Mouse (Mus musculus) MEL (cell line): ENCODE results near the gene Usp19. TPM values are rescaled to one million over a fixed set of nuclear protein-coding genes. Genes with fewer than 3 reads are reported as not detected.

Experiments used
- DNase-seq: peaks from one replicate; pipeline ENCODE4 v3.0.0; 2011; ENCODE audit warnings: low read depth, low spot score
- H3K27ac ChIP-seq: 2 replicates; pipeline ENCODE4 v1.5.1; 2012; ENCODE audit warnings: low read depth, mild to moderate bottlenecking, control low read depth, low read length, moderate library complexity; ENCODE audit not compliant: control insufficient read depth
- H3K27me3 ChIP-seq, 2 experiments: fragments of 150-350 bp in 1 of 2; sonication (generic) in 1 of 2; 2 replicates each; pipeline ENCODE4 v1.6.1; 2012; ENCODE audit warnings: low read length in 2 of 2, mild to moderate bottlenecking in 2 of 2, improper control_type of control experiment in 1 of 2, moderate library complexity in 1 of 2; ENCODE audit not compliant: insufficient read depth in 2 of 2, control insufficient read depth in 1 of 2
- H3K36me3 ChIP-seq, 2 experiments: 2 replicates each; pipeline ENCODE4 v1.6.1; 2012 to 2014; ENCODE audit warnings: low read length in 2 of 2, improper control_type of control experiment in 1 of 2, inconsistent platforms in 1 of 2, mild to moderate bottlenecking in 1 of 2; ENCODE audit not compliant: insufficient read depth in 2 of 2, control insufficient read depth in 1 of 2
- H3K4me1 ChIP-seq, 2 experiments: fragments of 150-350 bp in 1 of 2; sonication (generic) in 1 of 2; 2 replicates each; pipeline ENCODE4 v1.6.1; 2012; ENCODE audit warnings: low read length in 2 of 2, improper control_type of control experiment in 1 of 2, mild to moderate bottlenecking in 1 of 2; ENCODE audit not compliant: insufficient read depth in 2 of 2, control insufficient read depth in 1 of 2
- H3K4me3 ChIP-seq, 2 experiments: fragments of 150-350 bp in 1 of 2; sonication (generic) in 1 of 2; 2 replicates each; pipeline ENCODE4 v1.5.1; 2012; ENCODE audit warnings: low read depth in 2 of 2, low read length in 2 of 2, mild to moderate bottlenecking in 2 of 2, moderate library complexity in 2 of 2, control low read depth in 1 of 2, improper control_type of control experiment in 1 of 2; ENCODE audit not compliant: control insufficient read depth in 1 of 2, insufficient read depth in 1 of 2
- H3K79me2 ChIP-seq: 2 replicates; pipeline ENCODE4 v1.6.1; 2012; ENCODE audit warnings: mild to moderate bottlenecking, low read length, moderate library complexity; ENCODE audit not compliant: control insufficient read depth, poor library complexity, insufficient read depth
- H3K9ac ChIP-seq: 2 replicates; pipeline ENCODE4 v1.6.1; 2012; ENCODE audit warnings: low read depth, mild to moderate bottlenecking, control low read depth, low read length, moderate library complexity; ENCODE audit not compliant: control insufficient read depth, poor library complexity, severe bottlenecking
- H3K9me3 ChIP-seq: fragments of 150-350 bp; sonication (generic); replicated peaks from 2 replicates; pipeline ENCODE4 v1.6.1; 2012; ENCODE audit warnings: mild to moderate bottlenecking, low read length, improper control_type of control experiment, moderate library complexity; ENCODE audit not compliant: insufficient read depth
- CHD2 ChIP-seq: IDR thresholded peaks from 2 replicates; pipeline ENCODE4 v1.6.1; 2011; ENCODE audit warnings: low read length, improper control_type of control experiment
- CTCF ChIP-seq, 3 experiments: IDR thresholded peaks in 2 of 3; conservative IDR thresholded peaks in 1 of 3; 2 replicates each; pipeline ENCODE4 v1.5.1; 2011 to 2012; ENCODE audit warnings: low read length in 3 of 3, low read depth in 2 of 3, mild to moderate bottlenecking in 2 of 3, improper control_type of control experiment in 1 of 3, inconsistent platforms in 1 of 3, mixed read lengths in 1 of 3, moderate library complexity in 1 of 3; ENCODE audit not compliant: control insufficient read depth in 1 of 3, insufficient read depth in 1 of 3, poor library complexity in 1 of 3, severe bottlenecking in 1 of 3
- E2F4 ChIP-seq: IDR thresholded peaks from 2 replicates; pipeline ENCODE4 v1.6.1; 2011; ENCODE audit warnings: low read depth, low read length, improper control_type of control experiment, borderline replicate concordance
- ETS1 ChIP-seq: IDR thresholded peaks from 2 replicates; pipeline ENCODE4 v1.6.1; 2012; ENCODE audit warnings: low read depth, mild to moderate bottlenecking, inconsistent platforms, low read length, improper control_type of control experiment, moderate library complexity
- GABPA ChIP-seq: IDR thresholded peaks from 2 replicates; pipeline ENCODE4 v1.6.1; 2012; ENCODE audit warnings: low read depth, mild to moderate bottlenecking, inconsistent platforms, low read length, improper control_type of control experiment, moderate library complexity
- GATA1 ChIP-seq: IDR thresholded peaks from 2 replicates; pipeline ENCODE4 v1.6.1; 2011; ENCODE audit warnings: low read depth, low read length, improper control_type of control experiment
- JUND ChIP-seq: IDR thresholded peaks from 2 replicates; pipeline ENCODE4 v1.6.1; 2011; ENCODE audit warnings: low read depth, mild to moderate bottlenecking, improper control_type of control experiment, low read length
- MAFK ChIP-seq: IDR thresholded peaks from 2 replicates; pipeline ENCODE4 v1.6.1; 2011; ENCODE audit warnings: low read depth, mild to moderate bottlenecking, low read length, improper control_type of control experiment, borderline replicate concordance
- MAX ChIP-seq: IDR thresholded peaks from 2 replicates; pipeline ENCODE4 v1.6.1; 2011; ENCODE audit warnings: low read length, improper control_type of control experiment
- MEF2A ChIP-seq: IDR thresholded peaks from 2 replicates; pipeline ENCODE4 v1.6.1; 2014; ENCODE audit warnings: low read depth, mild to moderate bottlenecking, inconsistent platforms, low read length, improper control_type of control experiment; ENCODE audit not compliant: poor library complexity, insufficient replicate concordance, severe bottlenecking; ENCODE audit errors: extremely low read depth
- MXI1 ChIP-seq: IDR thresholded peaks from 2 replicates; pipeline ENCODE4 v1.6.1; 2011; ENCODE audit warnings: mild to moderate bottlenecking, low read depth, low read length, improper control_type of control experiment
- MYB ChIP-seq: IDR thresholded peaks from 2 replicates; pipeline ENCODE4 v1.6.1; 2011; ENCODE audit warnings: mild to moderate bottlenecking, low read depth, low read length, improper control_type of control experiment
- NRF1 ChIP-seq: IDR thresholded peaks from 2 replicates; pipeline ENCODE4 v1.6.1; 2014; ENCODE audit warnings: low read depth, mild to moderate bottlenecking, inconsistent platforms, low read length, improper control_type of control experiment, moderate library complexity; ENCODE audit not compliant: poor library complexity, insufficient read depth, severe bottlenecking
- POLR2A ChIP-seq, 2 experiments: IDR thresholded peaks; 2 replicates each; pipeline ENCODE4 v1.6.1; 2011 to 2012; ENCODE audit warnings: low read length in 2 of 2, mild to moderate bottlenecking in 2 of 2, control low read depth in 1 of 2, improper control_type of control experiment in 1 of 2, low read depth in 1 of 2, moderate library complexity in 1 of 2; ENCODE audit not compliant: control insufficient read depth in 1 of 2, insufficient read depth in 1 of 2, poor library complexity in 1 of 2
- RCOR1 ChIP-seq: IDR thresholded peaks from 2 replicates; pipeline ENCODE4 v1.6.1; 2012; ENCODE audit warnings: low read depth, mild to moderate bottlenecking, inconsistent platforms, low read length, improper control_type of control experiment
- SIN3A ChIP-seq: IDR thresholded peaks from 2 replicates; pipeline ENCODE4 v1.6.1; 2012; ENCODE audit warnings: low read length, improper control_type of control experiment, inconsistent platforms
- USF1 ChIP-seq: IDR thresholded peaks from 2 replicates; pipeline ENCODE4 v1.6.1; 2014; ENCODE audit warnings: low read depth, mild to moderate bottlenecking, inconsistent platforms, low read length, improper control_type of control experiment, moderate library complexity
- ZNF384 ChIP-seq: IDR thresholded peaks from 2 replicates; pipeline ENCODE4 v1.6.1; 2012; ENCODE audit warnings: low read depth, mild to moderate bottlenecking, inconsistent platforms, low read length, improper control_type of control experiment
- polyA plus RNA-seq, 2 experiments: library from polyadenylated mRNA; stranded (reverse) in 1 of 2; unstranded in 1 of 2; fragments of >175 nt in 1 of 2; fragments of >200 nt in 1 of 2; gene quantifications; 2 replicates each; pipeline versions ENCODE4 v1.2.1 to v1.2.4; 2012; ENCODE audit warnings: low replicate concordance in 2 of 2, low read depth in 1 of 2; ENCODE audit not compliant: insufficient read length in 2 of 2, insufficient read depth in 1 of 2, missing spikeins in 1 of 2
- total RNA-seq: library from RNA; depleted of rRNA; stranded (reverse); fragments of 300-350 nt; gene quantifications from 2 replicates; pipeline ENCODE4 v1.2.3, GENCODE M21; 2012

The Usp19 gene
- total and polyA plus RNA-seq, 3 experiments = 76.1 to 162 TPM; not detected in 1

DNA sequence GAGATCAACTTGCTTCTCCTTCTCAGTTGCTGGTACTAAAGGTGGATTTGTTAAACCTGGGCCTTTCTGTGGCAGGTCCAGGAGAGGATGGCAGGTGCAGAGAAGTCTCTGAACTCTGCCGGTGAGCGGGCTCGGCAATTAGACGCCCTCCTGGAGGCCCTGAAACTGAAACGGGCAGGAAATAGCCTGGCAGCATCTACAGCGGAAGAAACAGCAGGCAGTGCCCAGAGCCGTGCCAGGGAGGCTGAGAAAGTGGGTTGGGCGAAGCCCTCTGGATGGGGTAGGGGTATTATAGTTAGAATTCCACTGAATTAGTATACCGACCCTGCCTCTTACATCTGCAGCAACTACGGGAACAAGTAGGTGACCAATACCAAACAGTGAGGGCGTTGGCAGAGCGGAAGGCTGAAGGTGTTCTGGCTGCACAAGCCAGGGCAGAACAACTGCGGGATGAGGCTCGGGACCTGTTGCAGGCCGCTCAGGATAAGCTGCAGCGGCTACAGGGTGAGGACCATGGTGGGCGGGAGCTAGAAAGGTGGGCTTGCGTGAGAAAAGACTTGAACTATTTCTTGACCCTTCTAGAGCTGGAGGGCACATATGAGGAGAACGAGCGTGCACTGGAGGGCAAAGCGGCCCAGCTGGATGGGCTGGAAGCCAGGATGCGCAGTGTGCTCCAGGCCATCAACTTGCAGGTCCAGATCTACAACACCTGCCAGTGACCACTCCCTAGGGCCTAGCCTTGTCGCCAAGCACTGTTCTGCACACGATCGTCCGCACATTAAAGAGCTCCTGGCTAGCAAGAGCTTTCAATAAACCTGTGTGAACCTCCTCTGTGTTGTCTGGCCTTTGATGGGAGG is 472 bp upstream of the Usp19 start:
- peaks cover 5 to 14% of the 10 kb centered on the region in 2 experiments; a peak in 3 of 4 replicates for H3K36me3 ChIP-seq
- peaks cover 4 to 9% of the 10 kb centered on the region in 2 experiments for H3K4me1 ChIP-seq
- H3K4me3 ChIP-seq = peak overlapping the region; percentile 92 to 93
- no peaks in the 10 kb centered on the region for H3K9me3 ChIP-seq
- DNase-seq = no peak
- no peaks in the 10 kb centered on the region for H3K27me3 ChIP-seq
- peak overlapping the region; percentile 95 for H3K9ac ChIP-seq
- H3K79me2 ChIP-seq = peaks cover 23% of the 10 kb centered on the region
- H3K27ac ChIP-seq = peak overlapping the region; percentile 91
- TF ChIP-seq ETS1 (no peak), JUND (no peak), GABPA (no peak), MYB (no peak), ZNF384 (no peak), POLR2A (IDR thresholded peaks at IDR 0.05; ENCODE audit: control insufficient read depth in 1 of 2, insufficient read depth in 1 of 2, low read depth in 1 of 2, low read length in 2 of 2, poor library complexity in 1 of 2) (no peak; a peak in 1 of 4 replicates), CTCF (IDR thresholded peaks at IDR 0.05 in 2 of 3, conservative IDR thresholded peaks at IDR 0.05 in 1 of 3; ENCODE audit: control insufficient read depth in 1 of 3, insufficient read depth in 1 of 3, low read depth in 2 of 3, low read length in 3 of 3, poor library complexity in 1 of 3, severe bottlenecking in 1 of 3) (no peak), MXI1 (no peak), MAX (no peak), MAFK (no peak), E2F4 (no peak), USF1 (no peak)

DNA sequence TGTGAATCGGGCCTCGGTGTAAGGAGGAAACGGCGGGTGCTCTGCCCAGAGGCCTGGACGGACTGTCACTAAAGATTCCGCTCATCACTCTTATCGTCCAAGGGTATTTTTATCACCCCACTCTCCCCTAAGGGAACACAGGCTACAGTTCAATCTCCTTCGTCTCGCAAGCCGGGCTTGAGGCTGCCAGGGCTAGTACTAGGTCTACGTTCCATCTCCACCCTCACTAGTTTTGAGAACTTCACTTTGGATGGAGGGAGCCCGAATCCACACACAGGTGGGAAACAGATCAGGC is 831 bp downstream of the Usp19 start:
- TF ChIP-seq SIN3A = no peak
- no peak for TF ChIP-seq MEF2A
- TF ChIP-seq RCOR1 = no peak
- no peak for TF ChIP-seq GABPA
- no peak for TF ChIP-seq CHD2
- peak; percentile 2; the same call in 1 of the 2 replicates for TF ChIP-seq GATA1
- no peak; the same call in 1 of the 2 replicates for TF ChIP-seq NRF1
- H3K36me3 ChIP-seq = peaks cover 5 to 17% of the 10 kb centered on the region in 2 experiments; a peak in 3 of 4 replicates
- peak overlapping the region; percentile 91 for H3K27ac ChIP-seq
- H3K79me2 ChIP-seq = peaks cover 23% of the 10 kb centered on the region
- no peaks in the 10 kb centered on the region for H3K27me3 ChIP-seq
- H3K4me3 ChIP-seq = peak overlapping the region; percentile 92 to 93
- peaks cover 4 to 9% of the 10 kb centered on the region in 2 experiments for H3K4me1 ChIP-seq
- no peaks in the 10 kb centered on the region for H3K9me3 ChIP-seq
- DNase-seq = no peak
- H3K9ac ChIP-seq = peak overlapping the region; percentile 95
